Mouse (Mus musculus) liver, embryonic 16.5 days (tissue): ENCODE measurements at regions not wholly inside any gene's neighbourhood (a gene's known extent, or its start where the extent isn't known, plus 50 kb on each side); places are given as distances from the start of the nearest gene placed in this dataset.

Source experiments
- ATAC-seq: fragments of 200-750 bp; cut with Nextera tagmentation; 2 replicates; pipeline ENCODE4 v1.8.0; 2017; ENCODE audit warnings: low read depth, mild to moderate bottlenecking, moderate number of reproducible peaks, moderate library complexity
- H3K27ac ChIP-seq: fragments of 300-500 bp; sonication (generic); 2 replicates; pipeline ENCODE4 v1.5.1; 2014; ENCODE audit warnings: mild to moderate bottlenecking, low read length
- H3K27me3 ChIP-seq: fragments of 300-500 bp; sonication (generic); 2 replicates; pipeline ENCODE4 v1.6.1; 2014; ENCODE audit warnings: low read depth, low read length, mixed read lengths; ENCODE audit not compliant: control insufficient read depth, insufficient read depth
- H3K36me3 ChIP-seq: fragments of 300-500 bp; sonication (generic); 2 replicates; pipeline ENCODE4 v1.6.1; 2014; ENCODE audit warnings: mild to moderate bottlenecking; ENCODE audit not compliant: control insufficient read depth, insufficient read depth
- H3K4me1 ChIP-seq: fragments of 300-500 bp; sonication (generic); 2 replicates; pipeline ENCODE4 v1.6.1; 2014; ENCODE audit warnings: low read depth, low read length, mixed read lengths; ENCODE audit not compliant: control insufficient read depth
- H3K4me2 ChIP-seq: fragments of 300-500 bp; sonication (generic); 2 replicates; pipeline ENCODE4 v1.6.1; 2014; ENCODE audit warnings: low read depth, low read length, mixed read lengths
- H3K4me3 ChIP-seq: fragments of 300-500 bp; sonication (generic); 2 replicates; pipeline ENCODE4 v1.5.1; 2014; ENCODE audit warnings: low read depth, mild to moderate bottlenecking, low read length
- H3K9ac ChIP-seq: fragments of 300-500 bp; sonication (generic); 2 replicates; pipeline ENCODE4 v1.6.1; 2014; ENCODE audit warnings: low read depth, low read length
- H3K9me3 ChIP-seq: fragments of 300-500 bp; sonication (generic); replicated peaks from 2 replicates; pipeline ENCODE4 v1.6.1; 2016; ENCODE audit warnings: low read length; ENCODE audit not compliant: control insufficient read depth
- WGBS: fragments of 180-500 bp; shearing (Covaris S2); extraction: QIAGEN DNeasy Blood & Tissue Kit; methylation state at CpG from one replicate; pipeline ENCODE4 v1.1.7; 2014; ENCODE audit not compliant: insufficient replicate concordance; 5-methylcytosine and 5-hydroxymethylcytosine counted together

DNA sequence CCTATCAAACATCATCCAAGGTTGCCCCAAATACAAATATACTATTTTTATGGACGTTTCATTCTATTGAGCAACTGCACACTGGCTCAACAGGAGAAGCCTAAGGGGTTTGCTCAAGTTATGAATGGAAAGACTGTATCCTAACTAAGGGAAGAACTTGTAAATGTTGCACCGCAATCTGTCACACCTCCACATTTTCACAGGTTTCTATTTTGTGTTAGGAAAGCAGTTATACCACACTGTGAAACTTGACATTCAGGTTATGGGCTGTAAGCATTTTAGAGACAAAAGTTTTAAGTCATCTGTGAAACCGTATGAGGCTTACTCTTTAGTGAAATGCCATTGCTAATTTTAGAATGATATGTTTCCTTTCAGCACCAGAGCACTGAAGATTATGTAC lies 693.3 kb downstream of the Epha4 start:
- H3K9me3 ChIP-seq = no peaks in the 10 kb centered on the region
- 51% methylated on average over 3 of the region's 3 CpGs for WGBS
- H3K4me2 ChIP-seq = no peak overlapping the region
- no peaks in the 10 kb centered on the region for H3K4me1 ChIP-seq
- no peak overlapping the region for H3K9ac ChIP-seq
- no peaks in the 10 kb centered on the region for H3K36me3 ChIP-seq
- no peak overlapping the region for H3K4me3 ChIP-seq
- no peak overlapping the region for H3K27ac ChIP-seq
- H3K27me3 ChIP-seq = no peaks in the 10 kb centered on the region
- ATAC-seq = no peak

DNA sequence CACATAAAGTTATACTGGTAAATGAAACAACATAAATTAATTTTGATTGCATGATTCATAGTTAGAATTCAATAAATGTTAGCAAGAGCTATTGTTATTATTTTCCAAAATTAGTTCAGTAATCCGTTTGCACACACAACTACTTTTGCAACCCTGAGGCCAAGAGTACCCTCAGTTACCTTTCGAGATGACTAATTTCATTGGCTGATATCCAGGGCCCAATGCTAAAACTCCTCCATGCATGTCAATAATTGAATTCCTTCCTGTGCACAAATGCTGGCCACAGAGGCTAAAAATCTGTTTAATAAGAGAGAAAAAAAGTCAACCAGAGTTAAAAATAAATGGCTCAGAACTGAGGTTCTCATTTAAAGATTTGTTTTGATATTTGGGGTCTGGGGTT lies 685.2 kb downstream of the Epha4 start:
- Histone ChIP-seq H3K27ac (no peak overlapping the region), H3K4me1 (no peaks in the 10 kb centered on the region), H3K9me3 (no peaks in the 10 kb centered on the region), H3K27me3 (no peaks in the 10 kb centered on the region), H3K36me3 (no peaks in the 10 kb centered on the region), H3K4me3 (no peak overlapping the region), H3K9ac (no peak overlapping the region), H3K4me2 (no peak overlapping the region)
- 45% methylated on average over 2 of the region's 2 CpGs for WGBS
- ATAC-seq = no peak

DNA sequence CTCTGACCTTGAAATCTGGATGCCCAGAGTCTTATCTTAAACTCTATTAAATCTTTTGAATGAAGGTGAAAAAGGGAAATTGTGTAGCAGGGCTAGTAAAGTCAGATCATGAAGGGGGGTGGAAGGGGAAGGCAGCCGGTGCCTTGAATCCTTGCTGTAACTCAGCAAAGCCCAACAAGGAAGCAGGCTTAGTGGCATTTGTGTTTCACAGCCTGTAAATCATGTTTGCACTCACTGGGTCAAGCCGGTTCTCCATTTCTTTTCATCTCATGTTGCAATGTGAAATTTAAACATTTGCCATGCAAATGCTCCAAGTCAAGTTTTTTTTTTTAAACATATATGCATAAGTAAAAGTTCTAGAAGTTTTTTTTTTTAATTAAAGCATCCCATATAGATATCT lies 682.6 kb downstream of the Epha4 start:
- no peaks in the 10 kb centered on the region for H3K4me1 ChIP-seq
- 37% methylated on average over 2 of the region's 2 CpGs for WGBS
- H3K27ac ChIP-seq = no peak overlapping the region
- no peak overlapping the region for H3K4me2 ChIP-seq
- no peak overlapping the region for H3K4me3 ChIP-seq
- H3K36me3 ChIP-seq = no peaks in the 10 kb centered on the region
- no peak overlapping the region for H3K9ac ChIP-seq
- no peaks in the 10 kb centered on the region for H3K27me3 ChIP-seq
- H3K9me3 ChIP-seq = no peaks in the 10 kb centered on the region
- ATAC-seq = no peak

DNA sequence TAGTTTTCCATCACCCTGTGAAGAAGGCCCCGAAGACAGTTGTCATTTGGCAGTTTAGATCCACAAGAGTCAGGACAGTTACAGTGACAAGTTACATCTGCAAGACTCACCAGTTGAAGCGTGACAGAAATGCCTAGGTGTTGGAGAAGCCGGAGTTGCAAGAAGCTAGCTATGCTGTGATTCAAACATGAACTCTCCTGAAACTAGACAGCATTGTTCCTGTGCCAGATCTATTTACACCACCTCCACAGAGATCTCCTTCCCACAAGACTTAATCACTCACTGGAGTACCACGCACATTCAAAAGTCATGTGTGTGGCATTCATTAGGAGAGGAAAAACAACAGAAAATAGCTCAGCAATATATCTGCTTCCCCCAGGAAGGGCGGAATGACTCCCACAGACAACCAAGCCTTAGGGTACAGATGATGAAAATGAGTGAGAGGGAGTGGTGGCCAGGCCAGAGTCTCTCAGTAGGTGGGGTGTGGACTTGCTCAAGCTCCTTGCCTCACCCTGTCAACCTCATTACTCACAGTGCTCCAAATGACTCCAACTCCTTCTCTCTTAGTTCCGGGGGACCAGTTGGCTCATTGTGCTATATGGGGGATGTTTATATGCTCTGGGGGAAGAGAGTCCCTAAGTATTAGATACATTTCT lies 679.7 kb downstream of the Epha4 start:
- H3K27ac ChIP-seq = no peak overlapping the region
- WGBS = 68% methylated on average over 6 of the region's 6 CpGs
- H3K4me1 ChIP-seq = no peaks in the 10 kb centered on the region
- H3K4me2 ChIP-seq = no peak overlapping the region
- H3K9me3 ChIP-seq = no peaks in the 10 kb centered on the region
- H3K27me3 ChIP-seq = no peaks in the 10 kb centered on the region
- no peak overlapping the region for H3K4me3 ChIP-seq
- ATAC-seq = no peak
- no peak overlapping the region for H3K9ac ChIP-seq
- H3K36me3 ChIP-seq = no peaks in the 10 kb centered on the region

DNA sequence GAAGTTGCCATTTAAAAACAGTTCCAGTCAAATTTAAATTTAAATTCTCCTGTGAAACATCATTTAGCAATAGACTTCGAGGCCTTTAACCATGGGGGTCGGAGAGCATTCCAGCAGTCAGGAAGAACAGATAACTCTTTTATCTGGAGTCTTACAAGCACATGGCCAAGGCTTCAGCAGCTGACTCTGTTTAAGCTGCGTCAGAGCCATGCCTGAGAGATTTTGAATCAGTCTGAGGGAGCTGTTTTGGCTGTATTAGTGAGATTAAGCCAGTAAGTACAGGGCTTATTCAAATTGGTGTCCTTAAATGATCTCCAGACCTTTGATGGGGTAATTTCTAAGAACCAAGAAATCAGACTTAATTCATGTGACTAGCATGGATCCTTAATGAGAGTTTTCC lies 665.5 kb downstream of the Epha4 start:
- Histone ChIP-seq H3K36me3 (no peaks in the 10 kb centered on the region), H3K4me2 (no peak overlapping the region), H3K27ac (no peak overlapping the region), H3K9ac (no peak overlapping the region), H3K27me3 (no peaks in the 10 kb centered on the region), H3K9me3 (no peaks in the 10 kb centered on the region), H3K4me1 (no peaks in the 10 kb centered on the region), H3K4me3 (no peak overlapping the region)
- ATAC-seq = no peak
- 46% methylated on average over 3 of the region's 3 CpGs for WGBS

DNA sequence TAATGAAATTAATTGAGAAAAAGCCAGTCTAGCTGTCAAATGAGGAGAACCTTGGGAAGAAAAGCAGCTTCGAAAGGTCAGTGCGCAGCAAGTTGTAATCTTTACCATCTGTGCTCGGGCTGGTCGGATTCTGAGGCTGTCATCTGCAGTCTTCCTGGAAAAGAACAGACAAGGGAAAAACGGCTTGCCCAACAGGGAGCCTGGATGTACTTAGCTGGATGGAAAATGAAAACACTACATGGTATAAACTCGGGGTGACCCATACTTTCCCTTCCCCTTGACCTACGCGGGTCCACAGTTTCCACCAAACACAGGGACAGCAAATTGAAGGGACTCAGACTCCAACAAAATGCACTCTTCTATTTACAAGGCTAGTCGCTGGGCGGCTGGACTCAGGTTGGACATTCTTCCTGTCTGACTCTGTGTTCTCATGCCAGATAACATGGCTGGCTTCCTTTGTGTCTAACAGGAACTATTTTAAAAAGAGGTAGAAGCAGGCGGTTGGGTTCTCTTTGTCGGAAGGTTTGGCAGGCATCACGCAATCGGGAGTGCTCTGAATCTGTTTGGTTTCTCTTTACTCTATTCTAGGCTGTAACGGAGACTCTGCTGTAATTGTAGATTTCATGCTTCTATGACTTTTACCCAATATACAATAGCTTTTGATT lies 648.5 kb downstream of the Epha4 start:
- no peak overlapping the region for H3K4me3 ChIP-seq
- H3K36me3 ChIP-seq = no peaks in the 10 kb centered on the region
- no peak overlapping the region for H3K27ac ChIP-seq
- no peaks in the 10 kb centered on the region for H3K27me3 ChIP-seq
- ATAC-seq = no peak
- H3K4me2 ChIP-seq = no peak overlapping the region
- H3K9me3 ChIP-seq = no peaks in the 10 kb centered on the region
- 68% methylated on average over 15 of the region's 15 CpGs for WGBS
- no peaks in the 10 kb centered on the region for H3K4me1 ChIP-seq
- H3K9ac ChIP-seq = no peak overlapping the region

DNA sequence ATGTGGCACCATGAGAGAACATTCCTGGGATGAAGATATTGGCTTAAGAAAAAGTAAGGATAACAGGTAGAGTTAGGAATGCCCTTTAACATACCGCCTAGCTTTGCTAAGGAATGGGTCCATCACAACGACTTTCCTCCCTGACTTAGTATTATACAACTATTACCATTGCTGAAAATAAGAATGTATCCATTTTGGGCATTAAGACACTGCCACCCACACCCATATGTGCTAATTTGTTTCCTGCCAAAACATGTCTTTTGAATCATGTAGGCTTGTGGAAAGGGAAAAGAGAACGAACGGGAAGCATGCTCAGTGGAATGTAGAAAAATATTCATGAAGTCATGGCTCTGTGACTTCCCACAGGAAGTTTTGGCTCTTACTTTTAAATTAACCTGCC lies 641.7 kb downstream of the Epha4 start:
- Histone ChIP-seq H3K36me3 (no peaks in the 10 kb centered on the region), H3K4me1 (no peaks in the 10 kb centered on the region), H3K9me3 (no peaks in the 10 kb centered on the region), H3K9ac (no peak overlapping the region), H3K4me3 (no peak overlapping the region), H3K4me2 (no peak overlapping the region), H3K27ac (no peak overlapping the region), H3K27me3 (no peaks in the 10 kb centered on the region)
- 74% methylated on average over 4 of the region's 4 CpGs for WGBS
- ATAC-seq = no peak

DNA sequence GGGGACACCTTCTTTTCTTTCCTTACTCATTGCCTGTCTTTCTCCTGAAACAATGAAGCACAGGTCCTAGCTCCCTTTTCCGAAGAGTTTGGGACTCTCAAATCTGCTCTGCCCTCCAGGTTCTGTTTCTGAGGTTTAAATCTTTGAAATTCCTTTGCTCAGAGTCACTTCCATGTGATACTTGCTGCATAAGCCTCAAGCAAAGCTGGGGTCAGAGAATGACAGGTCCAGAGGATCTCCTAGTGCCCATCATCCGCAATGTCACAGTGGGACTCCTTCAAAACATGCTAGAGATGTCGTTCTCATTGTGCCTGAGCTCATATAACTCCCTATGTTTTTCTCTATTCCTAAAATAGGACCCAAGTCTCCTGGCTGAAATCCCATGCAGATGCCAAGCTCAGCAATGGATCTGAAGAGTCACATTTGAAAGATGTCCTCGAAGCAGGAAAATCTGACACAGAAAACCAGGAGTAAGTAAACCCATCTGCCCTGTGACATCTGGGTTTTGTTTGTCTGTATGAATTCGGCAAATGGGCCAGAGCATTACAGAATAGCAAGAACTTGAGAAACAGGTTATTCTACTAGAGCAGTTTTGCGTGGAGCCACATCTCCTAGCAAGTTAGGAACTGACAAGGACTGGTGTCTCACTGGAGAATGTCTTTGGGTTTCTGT lies 634.6 kb downstream of the Epha4 start:
- H3K27ac ChIP-seq = no peak overlapping the region
- H3K36me3 ChIP-seq = no peaks in the 10 kb centered on the region
- 62% methylated on average over 6 of the region's 6 CpGs for WGBS
- H3K9me3 ChIP-seq = no peaks in the 10 kb centered on the region
- H3K4me2 ChIP-seq = no peak overlapping the region
- no peaks in the 10 kb centered on the region for H3K4me1 ChIP-seq
- no peak overlapping the region for H3K9ac ChIP-seq
- H3K27me3 ChIP-seq = no peaks in the 10 kb centered on the region
- no peak overlapping the region for H3K4me3 ChIP-seq
- no peak for ATAC-seq

DNA sequence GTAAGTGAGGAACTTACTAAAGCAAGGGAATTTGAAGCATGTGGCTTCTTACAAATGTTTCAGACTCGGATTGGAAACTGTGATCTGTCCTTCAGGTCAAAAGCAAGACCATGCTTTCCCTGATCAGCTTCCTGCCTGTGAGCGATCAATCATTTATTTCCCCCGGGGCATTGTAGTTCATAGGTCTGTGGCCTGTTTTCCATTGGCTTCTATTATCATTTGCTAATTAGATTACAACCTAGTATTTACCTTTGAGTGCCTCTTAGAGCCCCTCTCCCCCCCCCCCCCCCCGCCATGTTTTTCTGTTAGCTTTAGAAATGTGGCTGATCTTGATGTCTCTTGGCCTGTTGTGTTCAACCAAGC lies 634.1 kb downstream of the Epha4 start:
- 51% methylated on average over 3 of the region's 4 CpGs for WGBS
- H3K27me3 ChIP-seq = no peaks in the 10 kb centered on the region
- H3K4me1 ChIP-seq = no peaks in the 10 kb centered on the region
- H3K9ac ChIP-seq = no peak overlapping the region
- no peaks in the 10 kb centered on the region for H3K36me3 ChIP-seq
- no peak overlapping the region for H3K4me2 ChIP-seq
- ATAC-seq = no peak
- H3K27ac ChIP-seq = no peak overlapping the region
- no peaks in the 10 kb centered on the region for H3K9me3 ChIP-seq
- no peak overlapping the region for H3K4me3 ChIP-seq
